Mouse (Mus musculus): ENCODE measurements around the gene Gm8020.
"Not testable (repeated sequence)": the region's sequence is repeated elsewhere in the genome, so short reads cannot be mapped to it uniquely, and the experiment has no call there.

- not testable (repeated sequence) for TF ChIP-seq CTCF, EP300 (IDR thresholded peaks at IDR 0.05; ENCODE audit: low read depth)
Observed at GRCm38 (mm10) chr14:42542316-42543169, 40.4 kb upstream of the Gm8020 start.

All from heart, postnatal 0 days (tissue).